Mouse (Mus musculus): Measurements from ENCODE around the gene Spata5. TPM values are rescaled to one million over a fixed set of nuclear protein-coding genes. Genes with fewer than 3 reads are reported as not detected.

Gene Spata5
- polyA plus RNA-seq (2015; fragmentation: Nextera tagmentation; extraction: Ambion mirVana), result 26.8 and 33.9 TPM in 2 replicates

DNA sequence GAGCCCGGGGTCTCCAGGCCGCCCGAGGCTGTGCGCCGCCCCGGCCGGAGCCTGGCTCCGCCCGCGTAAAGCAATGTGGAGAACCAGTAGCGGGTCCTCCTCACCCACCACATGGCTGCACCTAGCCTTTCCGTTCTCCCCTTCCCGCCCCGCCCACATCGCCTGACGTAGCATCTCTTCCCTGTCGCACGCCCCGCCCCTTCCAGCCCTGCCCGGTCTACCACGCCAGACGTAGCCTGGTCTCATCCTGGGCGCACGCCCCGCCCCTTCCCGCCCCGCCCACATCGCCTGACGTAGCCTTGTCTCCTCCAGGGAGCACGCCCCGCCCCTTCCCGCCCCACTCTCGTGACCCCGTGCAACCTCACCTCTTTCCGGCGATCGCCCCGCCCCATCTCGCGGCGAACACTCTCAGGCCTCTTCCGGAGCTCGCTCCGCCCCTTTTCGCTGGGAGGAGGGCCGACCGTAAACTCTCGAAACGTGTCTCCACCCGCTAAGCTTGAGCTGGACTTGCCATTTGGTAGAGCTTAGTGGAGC, at the start of gene Spata5:
TSS of gene Spata5 (plus strand) at position 439 of the 534 bp plus-strand sequence.
- DNase-seq (ENCODE audit: low spot score), result peak; percentile 100

GRCm38 (mm10) chr3:37370407-37370806, 49.3 kb upstream of the Spata5 start:
- DNase-seq (ENCODE audit: low spot score), result no peak

DNA sequence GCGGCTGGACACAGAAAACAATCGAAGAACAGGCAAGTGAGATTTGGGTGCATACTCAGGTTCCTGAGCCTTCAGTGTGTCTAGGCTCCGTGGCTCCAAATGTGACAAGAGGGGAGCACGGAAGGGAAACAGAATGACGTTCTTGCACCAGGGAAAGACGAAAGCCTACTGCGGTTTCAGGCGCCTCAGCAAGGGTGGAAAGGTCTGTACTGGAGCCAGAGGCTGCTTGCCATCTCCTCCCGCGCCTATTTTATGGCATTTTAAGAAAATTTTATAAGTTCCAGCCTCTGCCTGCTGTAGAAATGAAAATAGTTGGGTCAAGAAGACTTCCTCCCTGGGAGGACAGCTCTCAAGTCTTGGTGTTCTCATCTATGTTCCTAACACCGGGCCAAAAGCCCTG, 46.0 kb upstream of the Spata5 start:
- DNase-seq (ENCODE audit: low spot score), result no peak

GRCm38 (mm10) chr3:37377926-37378325, 41.8 kb upstream of the Spata5 start:
- DNase-seq (ENCODE audit: low spot score), result no peak

- DNase-seq (ENCODE audit: low spot score), result no peak
Measured at GRCm38 (mm10) chr3:37378412-37378811, 41.3 kb upstream of the Spata5 start.

- DNase-seq (ENCODE audit: low spot score), result no peak
Measured at GRCm38 (mm10) chr3:37379201-37379600, 40.5 kb upstream of the Spata5 start.

DNA sequence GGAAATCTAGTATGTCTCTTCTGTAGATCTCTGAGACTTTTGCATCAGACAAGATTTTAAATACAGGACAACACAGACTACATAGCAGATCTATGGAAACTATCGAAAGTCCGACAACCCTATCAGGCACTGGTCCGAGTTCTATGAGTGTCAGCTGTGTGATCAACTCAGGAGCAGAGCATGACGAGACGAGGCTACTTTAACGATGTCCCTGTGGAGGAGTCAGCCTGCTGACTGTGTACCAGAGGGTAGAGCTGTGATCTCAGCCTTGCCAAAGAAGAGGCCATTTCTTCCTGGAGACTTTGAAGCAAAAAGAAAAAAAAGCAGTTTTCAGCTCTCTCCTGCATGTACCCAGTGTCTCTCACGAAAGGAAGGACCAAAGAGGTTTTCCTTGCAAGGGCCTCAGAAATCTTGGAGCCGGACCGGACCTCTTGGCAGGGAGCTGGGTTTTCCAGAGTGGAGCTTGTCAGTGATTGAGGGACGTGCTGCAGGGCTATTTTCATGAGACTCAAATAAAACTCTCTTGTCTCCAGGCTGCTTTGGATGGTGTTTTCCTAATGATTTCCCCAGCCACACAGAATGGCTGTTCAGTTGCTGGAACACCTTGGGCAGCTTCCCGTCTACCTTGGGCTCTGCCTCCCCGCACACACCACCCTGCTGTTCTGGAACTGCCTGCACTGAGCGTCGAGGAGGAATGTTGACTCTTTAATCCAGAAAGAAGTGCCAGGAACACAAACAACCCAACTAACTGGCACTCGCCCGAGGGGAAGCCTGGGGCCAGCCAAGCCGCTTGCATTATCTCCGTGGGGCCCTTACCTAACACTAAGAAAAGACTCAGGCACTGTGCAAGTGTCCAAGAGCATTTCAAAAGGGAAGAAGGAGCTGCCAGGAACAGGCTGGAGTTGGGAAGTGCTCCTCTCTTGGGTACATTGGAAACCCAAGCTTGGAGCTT, 39.5 kb upstream of the Spata5 start:
- DNase-seq (ENCODE audit: low spot score), result no peak

DNA sequence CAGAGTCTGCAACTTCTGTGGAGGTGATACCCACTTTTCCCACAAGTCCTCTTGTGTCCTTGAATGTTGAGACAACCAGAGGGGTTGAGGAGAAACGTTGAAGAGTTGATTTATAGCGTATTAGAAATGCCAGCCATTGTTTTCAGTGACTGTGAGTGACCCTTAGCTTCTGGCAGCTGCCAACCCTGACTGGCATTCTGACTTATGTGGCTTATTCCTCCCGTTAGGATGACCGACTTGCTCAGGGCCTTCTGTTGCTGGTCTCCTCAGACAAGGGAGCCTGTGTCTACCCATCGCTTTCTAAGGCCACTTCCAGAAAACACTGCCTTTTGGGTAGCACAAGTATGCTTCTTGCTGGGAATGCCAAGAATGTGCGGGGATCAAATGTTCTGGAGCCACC, 38.2 kb upstream of the Spata5 start:
- DNase-seq (ENCODE audit: low spot score), result no peak

GRCm38 (mm10) chr3:37383096-37383765, 36.5 kb upstream of the Spata5 start:
- no peak for DNase-seq (ENCODE audit: low spot score)

DNA sequence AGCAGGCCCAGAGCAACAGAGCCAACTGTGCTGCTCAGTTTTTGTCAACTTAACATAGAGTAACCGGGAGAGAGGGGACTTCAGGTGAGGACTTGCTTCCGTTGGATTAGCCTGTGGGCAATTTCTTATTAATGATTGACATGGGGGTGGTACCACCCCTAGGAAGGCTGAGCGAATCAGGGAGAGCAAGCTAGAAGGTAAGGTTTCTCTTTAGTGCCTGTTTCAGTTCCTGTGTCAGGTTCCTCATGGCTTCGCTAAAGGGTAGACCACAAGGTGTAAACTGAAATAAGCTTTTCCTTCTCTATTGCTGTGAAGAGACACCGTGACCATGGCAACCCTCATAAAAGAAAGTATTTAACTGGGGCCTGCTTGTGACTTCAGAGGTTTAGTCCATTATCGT, 32.4 kb upstream of the Spata5 start:
- DNase-seq (ENCODE audit: low spot score), result no peak

GRCm38 (mm10) chr3:37396930-37397608, 22.6 kb upstream of the Spata5 start:
- DNase-seq (ENCODE audit: low spot score), result no peak

- no peak for DNase-seq (ENCODE audit: low spot score)
Measured at GRCm38 (mm10) chr3:37397646-37398045, 22.1 kb upstream of the Spata5 start.

GRCm38 (mm10) chr3:37398661-37399395, 20.9 kb upstream of the Spata5 start:
- no peak for DNase-seq (ENCODE audit: low spot score)

DNA sequence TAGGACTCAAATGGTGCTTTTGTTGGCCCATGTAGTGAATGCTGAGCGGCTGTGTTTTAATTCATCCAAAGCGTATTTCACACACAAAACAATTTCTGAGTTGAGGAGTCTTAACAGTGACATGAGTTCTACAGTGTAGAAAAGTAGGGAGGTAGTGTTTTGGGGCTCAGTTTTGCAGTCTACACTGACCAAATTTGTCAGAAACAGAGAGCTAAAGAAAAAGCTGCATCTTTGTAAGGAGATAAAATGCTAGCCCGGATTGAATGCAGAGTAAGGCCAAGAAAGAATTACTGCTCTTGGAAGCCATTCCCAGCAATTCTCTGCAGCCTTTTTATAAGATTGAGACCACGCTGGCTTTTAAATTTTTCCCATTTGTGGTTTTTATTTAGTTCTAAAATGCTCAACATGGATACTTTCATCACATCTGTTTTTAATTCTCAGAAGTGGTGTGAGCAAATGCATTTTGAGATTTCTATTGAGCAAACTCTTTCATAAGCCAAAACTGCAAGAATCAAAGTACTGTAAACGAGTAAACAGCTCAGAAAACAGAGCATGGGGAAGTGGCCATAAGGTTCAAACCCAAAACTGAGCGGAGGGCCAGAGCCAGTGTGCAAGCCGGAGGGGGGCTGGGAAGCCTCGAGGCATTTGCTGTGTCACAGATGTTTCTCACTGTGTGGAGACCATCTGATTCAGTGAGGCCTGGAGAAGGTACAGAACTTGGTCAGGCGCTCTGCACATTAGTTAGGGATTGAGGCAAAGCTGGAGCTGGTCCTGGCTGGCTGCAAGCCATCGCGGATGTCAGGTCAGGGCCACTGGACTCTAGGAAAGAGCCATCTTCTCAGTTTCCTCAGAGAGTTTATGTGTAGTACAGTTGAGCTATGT, 17.7 kb upstream of the Spata5 start:
- no peak for DNase-seq (ENCODE audit: low spot score)

DNA sequence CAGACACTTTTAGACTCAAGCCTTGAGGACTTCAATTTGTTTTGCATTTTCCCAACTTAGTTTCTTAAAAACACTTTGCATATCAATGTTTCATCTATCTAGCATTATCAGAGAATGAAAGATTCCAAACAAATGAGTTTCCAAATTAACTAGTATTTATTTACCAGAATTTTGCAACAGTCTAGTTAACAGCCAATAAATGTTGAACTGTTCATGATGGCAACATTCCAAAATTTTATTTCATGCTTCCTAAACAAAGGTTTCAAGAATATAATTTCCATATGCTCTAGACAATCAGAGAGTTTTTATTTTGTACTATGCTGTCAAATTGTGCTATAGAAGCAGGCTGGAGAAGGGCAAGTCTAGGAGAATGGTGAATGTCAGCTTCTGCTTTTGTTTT, 12.1 kb upstream of the Spata5 start:
- DNase-seq (ENCODE audit: low spot score), result no peak

DNA sequence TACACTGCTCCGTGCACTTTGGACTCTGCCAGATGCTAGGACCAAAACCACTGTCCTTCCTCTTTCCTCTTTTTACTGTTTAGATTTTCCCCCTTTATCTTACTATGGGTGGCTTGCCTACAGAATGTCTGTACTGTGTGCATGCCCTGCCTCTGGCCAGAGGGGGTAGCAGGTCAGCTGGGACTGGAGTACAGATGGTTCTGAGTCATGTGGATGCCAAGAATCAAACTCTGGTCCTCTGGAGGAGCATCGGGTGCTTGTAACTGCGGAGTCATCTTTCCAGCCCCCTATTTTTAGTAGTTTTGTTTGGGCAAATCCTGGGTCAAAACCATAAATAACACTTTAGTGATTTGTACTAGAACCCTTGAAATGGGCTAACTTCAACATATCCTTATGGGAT, 6.2 kb upstream of the Spata5 start:
- DNase-seq (ENCODE audit: low spot score), result no peak

- peak; percentile 68 for DNase-seq (ENCODE audit: low spot score)
Measured at GRCm38 (mm10) chr3:37414413-37414960, 5.2 kb upstream of the Spata5 start.

DNA sequence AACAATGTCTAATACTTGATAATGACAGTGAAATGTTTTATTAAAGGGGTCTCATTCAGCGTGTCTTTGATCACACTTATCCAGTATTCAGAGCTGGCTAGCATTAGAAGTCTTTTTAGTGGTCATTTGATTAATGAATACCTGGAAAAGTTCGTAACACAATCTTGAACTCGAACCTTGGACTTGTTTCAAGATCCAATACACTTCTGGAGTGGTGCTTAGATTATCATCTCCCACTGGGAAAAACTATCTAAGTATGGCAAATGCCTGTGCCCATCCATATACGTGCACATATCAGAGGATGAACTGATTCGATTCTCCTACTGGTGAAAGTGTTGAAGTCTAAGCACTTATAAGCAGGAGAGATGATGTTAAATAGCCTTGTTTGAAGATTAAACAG, 1.4 kb upstream of the Spata5 start:
- DNase-seq (ENCODE audit: low spot score), result no peak

- no peak for DNase-seq (ENCODE audit: low spot score)
Measured at GRCm38 (mm10) chr3:37418961-37419457, 687 bp upstream of the Spata5 start.

Data from thymus, postnatal 0 days (tissue).